Mouse (Mus musculus): ENCODE measurements around the gene Tssk2. TPM values are rescaled to one million over a fixed set of nuclear protein-coding genes. Genes with fewer than 3 reads are reported as not detected.
A peak's percentile ranks its signal among the peaks of the same experiment; 100 is the strongest.

The Tssk2 gene
- total and polyA plus RNA-seq, 2 experiments: not detected

GRCm38 (mm10) chr16:17857157-17857556, 41.3 kb upstream of the Tssk2 start:
- 80% methylated on average over 7 of the region's 7 CpGs for WGBS
- Histone ChIP-seq H3K27ac (replicated peaks; ENCODE audit: insufficient read depth, low read depth, low read length) (no peak overlapping the region), H3K4me1 (ENCODE audit: control insufficient read depth, insufficient read depth, low read length) (no peaks in the 10 kb centered on the region), H3K4me3 (ENCODE audit: insufficient read depth, low read depth, low read length) (no peak overlapping the region), H3K79me2 (ENCODE audit: control insufficient read depth, insufficient read depth, low read length) (no peaks in the 10 kb centered on the region), H3K36me3 (ENCODE audit: control insufficient read depth, insufficient read depth, low read length) (peaks cover 48% of the 10 kb centered on the region), H3K27me3 (ENCODE audit: control insufficient read depth, insufficient read depth, low read length) (no peaks in the 10 kb centered on the region), H3K9ac (ENCODE audit: low read depth, low read length) (no peak overlapping the region)
- DNase-seq (ENCODE audit: extremely low read depth, low read depth, low spot score): no peak
- TF ChIP-seq CTCF (IDR thresholded peaks at IDR 0.05; ENCODE audit: low read depth, low read length) (no peak), POLR2A (IDR thresholded peaks at IDR 0.05; ENCODE audit: extremely low read depth, insufficient read depth, low read length) (no peak)

- H3K9ac ChIP-seq (ENCODE audit: low read depth, low read length): no peak overlapping the region
- DNase-seq (ENCODE audit: extremely low read depth, low read depth, low spot score): no peak
- no peaks in the 10 kb centered on the region for H3K4me1 ChIP-seq (ENCODE audit: control insufficient read depth, insufficient read depth, low read length)
- H3K4me3 ChIP-seq (ENCODE audit: insufficient read depth, low read depth, low read length): no peak overlapping the region
- no peak for TF ChIP-seq POLR2A (IDR thresholded peaks at IDR 0.05; ENCODE audit: extremely low read depth, insufficient read depth, low read length)
- TF ChIP-seq CTCF (IDR thresholded peaks at IDR 0.05; ENCODE audit: low read depth, low read length): peak; percentile 60
- H3K79me2 ChIP-seq (ENCODE audit: control insufficient read depth, insufficient read depth, low read length): no peaks in the 10 kb centered on the region
- no peaks in the 10 kb centered on the region for H3K27me3 ChIP-seq (ENCODE audit: control insufficient read depth, insufficient read depth, low read length)
- peaks cover 42% of the 10 kb centered on the region for H3K36me3 ChIP-seq (ENCODE audit: control insufficient read depth, insufficient read depth, low read length)
- no peak overlapping the region for H3K27ac ChIP-seq (replicated peaks; ENCODE audit: insufficient read depth, low read depth, low read length)
Measured at GRCm38 (mm10) chr16:17858592-17858991, 39.8 kb upstream of the Tssk2 start.

GRCm38 (mm10) chr16:17865293-17865692, 33.1 kb upstream of the Tssk2 start:
- Histone ChIP-seq H3K27me3 (ENCODE audit: control insufficient read depth, insufficient read depth, low read length) (no peaks in the 10 kb centered on the region), H3K36me3 (ENCODE audit: control insufficient read depth, insufficient read depth, low read length) (peaks cover 6% of the 10 kb centered on the region), H3K79me2 (ENCODE audit: control insufficient read depth, insufficient read depth, low read length) (peaks cover 16% of the 10 kb centered on the region; the same call in 1 of the 2 replicates), H3K27ac (replicated peaks; ENCODE audit: insufficient read depth, low read depth, low read length) (no peak overlapping the region), H3K9ac (ENCODE audit: low read depth, low read length) (no peak overlapping the region), H3K4me1 (ENCODE audit: control insufficient read depth, insufficient read depth, low read length) (peaks cover 4% of the 10 kb centered on the region), H3K4me3 (ENCODE audit: insufficient read depth, low read depth, low read length) (no peak overlapping the region)
- 8% methylated on average over 2 of the region's 2 CpGs for WGBS
- TF ChIP-seq CTCF (IDR thresholded peaks at IDR 0.05; ENCODE audit: low read depth, low read length) (no peak), POLR2A (IDR thresholded peaks at IDR 0.05; ENCODE audit: extremely low read depth, insufficient read depth, low read length) (no peak)
- DNase-seq (ENCODE audit: extremely low read depth, low read depth, low spot score): no peak

- TF ChIP-seq POLR2A (IDR thresholded peaks at IDR 0.05; ENCODE audit: extremely low read depth, insufficient read depth, low read length) (no peak), CTCF (IDR thresholded peaks at IDR 0.05; ENCODE audit: low read depth, low read length) (no peak)
- Histone ChIP-seq H3K4me3 (ENCODE audit: insufficient read depth, low read depth, low read length) (no peak overlapping the region), H3K27ac (replicated peaks; ENCODE audit: insufficient read depth, low read depth, low read length) (no peak overlapping the region), H3K36me3 (ENCODE audit: control insufficient read depth, insufficient read depth, low read length) (peaks cover 11% of the 10 kb centered on the region), H3K9ac (ENCODE audit: low read depth, low read length) (no peak overlapping the region), H3K27me3 (ENCODE audit: control insufficient read depth, insufficient read depth, low read length) (no peaks in the 10 kb centered on the region), H3K79me2 (ENCODE audit: control insufficient read depth, insufficient read depth, low read length) (peaks cover 16% of the 10 kb centered on the region; the same call in 1 of the 2 replicates), H3K4me1 (ENCODE audit: control insufficient read depth, insufficient read depth, low read length) (peaks cover 4% of the 10 kb centered on the region)
- peak; percentile 60 for DNase-seq (ENCODE audit: extremely low read depth, low read depth, low spot score)
- 37% methylated on average over 6 of the region's 6 CpGs for WGBS
Measured at GRCm38 (mm10) chr16:17865770-17866169, 32.7 kb upstream of the Tssk2 start.

- Histone ChIP-seq H3K27me3 (ENCODE audit: control insufficient read depth, insufficient read depth, low read length) (no peaks in the 10 kb centered on the region), H3K4me3 (ENCODE audit: insufficient read depth, low read depth, low read length) (no peak overlapping the region), H3K36me3 (ENCODE audit: control insufficient read depth, insufficient read depth, low read length) (peaks cover 20% of the 10 kb centered on the region), H3K9ac (ENCODE audit: low read depth, low read length) (no peak overlapping the region), H3K27ac (replicated peaks; ENCODE audit: insufficient read depth, low read depth, low read length) (no peak overlapping the region), H3K4me1 (ENCODE audit: control insufficient read depth, insufficient read depth, low read length) (peaks cover 13% of the 10 kb centered on the region), H3K79me2 (ENCODE audit: control insufficient read depth, insufficient read depth, low read length) (peaks cover 34% of the 10 kb centered on the region)
- DNase-seq (ENCODE audit: extremely low read depth, low read depth, low spot score): no peak
- 81% methylated on average over 5 of the region's 5 CpGs for WGBS
- TF ChIP-seq CTCF (IDR thresholded peaks at IDR 0.05; ENCODE audit: low read depth, low read length) (no peak), POLR2A (IDR thresholded peaks at IDR 0.05; ENCODE audit: extremely low read depth, insufficient read depth, low read length) (no peak)
Measured at GRCm38 (mm10) chr16:17871248-17871647, 27.2 kb upstream of the Tssk2 start.

- no peak overlapping the region for H3K9ac ChIP-seq (ENCODE audit: low read depth, low read length)
- H3K36me3 ChIP-seq (ENCODE audit: control insufficient read depth, insufficient read depth, low read length): peaks cover 20% of the 10 kb centered on the region
- no peak for DNase-seq (ENCODE audit: extremely low read depth, low read depth, low spot score)
- no peaks in the 10 kb centered on the region for H3K27me3 ChIP-seq (ENCODE audit: control insufficient read depth, insufficient read depth, low read length)
- no peak overlapping the region for H3K4me3 ChIP-seq (ENCODE audit: insufficient read depth, low read depth, low read length)
- 82% methylated on average over 4 of the region's 4 CpGs for WGBS
- H3K27ac ChIP-seq (replicated peaks; ENCODE audit: insufficient read depth, low read depth, low read length): no peak overlapping the region
- peaks cover 12% of the 10 kb centered on the region for H3K4me1 ChIP-seq (ENCODE audit: control insufficient read depth, insufficient read depth, low read length)
- no peak for TF ChIP-seq POLR2A (IDR thresholded peaks at IDR 0.05; ENCODE audit: extremely low read depth, insufficient read depth, low read length)
- no peak for TF ChIP-seq CTCF (IDR thresholded peaks at IDR 0.05; ENCODE audit: low read depth, low read length)
- H3K79me2 ChIP-seq (ENCODE audit: control insufficient read depth, insufficient read depth, low read length): peaks cover 34% of the 10 kb centered on the region
Measured at GRCm38 (mm10) chr16:17872995-17873394, 25.4 kb upstream of the Tssk2 start.
